Mouse (Mus musculus): ENCODE data around the gene Cpt1b.

GRCm38 (mm10) chr15:89396883-89397282 lies 28.8 kb downstream of the Cpt1b start:
- TF ChIP-seq POLR2AphosphoS5 (IDR thresholded peaks at IDR 0.05; ENCODE audit: insufficient replicate concordance, low read depth, low read length) (no peak), CTCF (IDR thresholded peaks at IDR 0.05; ENCODE audit: low read depth, low read length) (no peak), TAL1 (conservative IDR thresholded peaks at IDR 0.05; ENCODE audit: low read depth, low read length) (no peak), GATA1 (IDR thresholded peaks at IDR 0.05; ENCODE audit: borderline replicate concordance, low read length) (no peak)
